Mouse (Mus musculus) midbrain, embryonic 16.5 days (tissue): ENCODE data around the gene Dusp14. TPM values are rescaled to one million over a fixed set of nuclear protein-coding genes. Genes with fewer than 3 reads are reported as not detected.

ENCODE experiments used
- ATAC-seq: fragments of 200-750 bp; cut with Nextera tagmentation; 2 replicates; pipeline ENCODE4 v1.8.0; 2017; ENCODE audit warnings: moderate TSS enrichment
- H3K27ac ChIP-seq: fragments of 300-500 bp; sonication (generic); 2 replicates; pipeline ENCODE4 v1.5.1; 2014; ENCODE audit warnings: mild to moderate bottlenecking, low read length, mixed read lengths
- H3K27me3 ChIP-seq: fragments of 300-500 bp; sonication (generic); 2 replicates; pipeline ENCODE4 v1.6.1; 2014; ENCODE audit warnings: low read depth, low read length, mixed read lengths; ENCODE audit not compliant: control insufficient read depth, insufficient read depth
- H3K36me3 ChIP-seq: fragments of 300-500 bp; sonication (generic); 2 replicates; pipeline ENCODE4 v1.6.1; 2014; ENCODE audit warnings: mild to moderate bottlenecking, low read length, moderate library complexity, mixed read lengths; ENCODE audit not compliant: control insufficient read depth, insufficient read depth
- H3K4me1 ChIP-seq: fragments of 300-500 bp; sonication (generic); 2 replicates; pipeline ENCODE4 v1.6.1; 2014; ENCODE audit warnings: mild to moderate bottlenecking, low read length, mixed read lengths; ENCODE audit not compliant: control insufficient read depth, insufficient read depth
- H3K4me2 ChIP-seq: fragments of 300-500 bp; sonication (generic); 2 replicates; pipeline ENCODE4 v1.6.1; 2014; ENCODE audit warnings: mild to moderate bottlenecking, low read length, mixed read lengths
- H3K4me3 ChIP-seq: fragments of 300-500 bp; sonication (generic); 2 replicates; pipeline ENCODE4 v1.5.1; 2014; ENCODE audit warnings: low read depth, mild to moderate bottlenecking, low read length, moderate library complexity, mixed read lengths
- H3K9ac ChIP-seq: fragments of 300-500 bp; sonication (generic); 2 replicates; pipeline ENCODE4 v1.6.1; 2014; ENCODE audit warnings: low read depth, low read length, mixed read lengths
- H3K9me3 ChIP-seq: fragments of 300-500 bp; sonication (generic); replicated peaks from 2 replicates; pipeline ENCODE4 v1.6.1; 2014; ENCODE audit warnings: mild to moderate bottlenecking, low read length, mixed read lengths; ENCODE audit not compliant: control insufficient read depth, poor library complexity, severe bottlenecking
- WGBS: fragments of 180-500 bp; shearing (Covaris S2); extraction: QIAGEN DNeasy Blood & Tissue Kit; methylation state at CpG from one replicate; pipeline ENCODE4 v1.1.7; 2014; 5-methylcytosine and 5-hydroxymethylcytosine counted together
- polyA plus RNA-seq: library from polyadenylated mRNA; unstranded; fragments of >200 nt; fragmentation: Nextera tagmentation; extraction: Ambion mirVana; gene quantifications from 2 replicates; pipeline ENCODE4 v1.2.1, GENCODE M21; 2015

Gene Dusp14
- polyA plus RNA-seq, 1 experiment from 2014 or later = 11.8 TPM

GRCm38 (mm10) chr11:84095084-84095483, 26.0 kb upstream of the Dusp14 start:
- WGBS = 79% methylated on average over 4 of the region's 4 CpGs
- Histone ChIP-seq H3K9me3 (no peaks in the 10 kb centered on the region), H3K4me3 (no peak overlapping the region), H3K9ac (no peak overlapping the region), H3K27ac (no peak overlapping the region), H3K27me3 (no peaks in the 10 kb centered on the region), H3K4me1 (no peaks in the 10 kb centered on the region), H3K4me2 (no peak overlapping the region), H3K36me3 (peaks cover 14% of the 10 kb centered on the region)
- ATAC-seq = no peak

DNA sequence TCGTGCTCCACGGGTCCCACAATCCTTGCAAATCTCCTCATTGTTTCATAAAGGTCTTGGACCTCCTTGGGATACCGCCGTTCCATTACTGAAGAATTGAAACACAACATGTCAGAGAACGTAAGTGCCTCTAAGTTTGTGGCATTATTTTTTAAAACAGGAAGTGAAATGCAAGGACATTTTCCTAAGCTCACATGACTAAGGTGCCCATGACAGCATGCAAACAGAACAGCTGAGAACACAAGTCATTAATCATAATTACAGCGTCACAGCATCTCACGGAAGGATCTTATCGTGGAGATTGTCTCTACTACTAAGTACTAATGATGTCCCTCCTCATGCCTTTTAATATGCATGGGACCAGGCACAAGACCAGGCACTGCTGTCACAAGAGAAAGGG, 21.5 kb upstream of the Dusp14 start:
- no peak overlapping the region for H3K27ac ChIP-seq
- no peaks in the 10 kb centered on the region for H3K4me1 ChIP-seq
- peaks cover 22% of the 10 kb centered on the region for H3K36me3 ChIP-seq
- H3K27me3 ChIP-seq = no peaks in the 10 kb centered on the region
- ATAC-seq = no peak
- no peak overlapping the region for H3K4me2 ChIP-seq
- H3K9ac ChIP-seq = no peak overlapping the region
- H3K9me3 ChIP-seq = no peaks in the 10 kb centered on the region
- H3K4me3 ChIP-seq = no peak overlapping the region
- 89% methylated on average over 8 of the region's 8 CpGs for WGBS

DNA sequence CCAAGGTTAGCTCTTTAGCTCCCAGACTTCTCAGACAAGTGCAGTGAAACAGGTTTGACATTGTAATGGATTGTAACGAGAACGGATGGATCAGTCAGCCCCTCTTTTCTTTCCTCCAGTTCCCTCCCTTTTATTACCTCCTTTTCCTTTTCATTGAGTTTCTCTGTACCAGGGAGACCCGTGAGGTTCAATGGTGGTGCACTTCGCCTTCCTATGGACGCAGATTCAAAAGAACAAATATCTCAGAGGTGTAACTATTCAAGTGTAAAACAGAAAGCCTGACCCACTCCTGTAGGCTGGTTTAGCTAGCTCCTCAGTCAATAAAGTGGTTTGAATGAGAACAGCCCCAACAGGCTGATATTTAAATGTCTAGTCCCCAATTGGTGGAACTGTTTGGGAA, 12.8 kb upstream of the Dusp14 start:
- 89% methylated on average over 5 of the region's 5 CpGs for WGBS
- Histone ChIP-seq H3K9me3 (no peaks in the 10 kb centered on the region), H3K4me2 (no peak overlapping the region), H3K4me3 (no peak overlapping the region), H3K27me3 (no peaks in the 10 kb centered on the region), H3K27ac (no peak overlapping the region), H3K36me3 (peaks cover 13% of the 10 kb centered on the region; the same call in 1 of the 2 replicates), H3K4me1 (no peaks in the 10 kb centered on the region), H3K9ac (no peak overlapping the region)
- ATAC-seq = no peak

- Histone ChIP-seq H3K4me2 (no peak overlapping the region), H3K4me3 (no peak overlapping the region), H3K27ac (no peak overlapping the region), H3K36me3 (peaks cover 8% of the 10 kb centered on the region; the same call in 1 of the 2 replicates), H3K9me3 (no peaks in the 10 kb centered on the region), H3K27me3 (no peaks in the 10 kb centered on the region), H3K4me1 (no peaks in the 10 kb centered on the region), H3K9ac (no peak overlapping the region)
- WGBS = 90% methylated on average over 3 of the region's 3 CpGs
- no peak for ATAC-seq
Measured at GRCm38 (mm10) chr11:84080327-84080726, 11.3 kb upstream of the Dusp14 start.

DNA sequence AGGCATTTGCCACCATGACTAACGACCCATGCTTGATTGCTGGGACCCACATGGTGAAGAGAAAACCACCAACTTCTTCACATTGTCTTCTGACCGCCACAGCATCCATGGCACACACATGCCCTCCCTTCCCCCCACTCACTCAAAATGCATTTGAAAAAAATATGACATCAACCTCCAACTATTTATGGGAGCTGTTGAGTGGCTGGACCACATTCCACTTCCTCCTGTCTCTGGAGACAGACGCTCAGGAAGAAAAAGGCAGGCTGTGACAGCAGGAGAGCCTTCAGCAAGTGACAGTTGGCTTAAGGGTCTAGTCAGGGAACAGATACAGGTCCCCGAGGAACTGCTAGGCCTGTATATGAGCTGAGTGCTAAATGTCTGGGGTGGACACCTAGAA, 10.8 kb upstream of the Dusp14 start:
- H3K9ac ChIP-seq = no peak overlapping the region
- peaks cover 8% of the 10 kb centered on the region; the same call in 1 of the 2 replicates for H3K36me3 ChIP-seq
- H3K27me3 ChIP-seq = no peaks in the 10 kb centered on the region
- no peak overlapping the region for H3K4me2 ChIP-seq
- no peaks in the 10 kb centered on the region for H3K9me3 ChIP-seq
- ATAC-seq = no peak
- H3K4me1 ChIP-seq = no peaks in the 10 kb centered on the region
- no peak overlapping the region for H3K4me3 ChIP-seq
- H3K27ac ChIP-seq = no peak overlapping the region
- 85% methylated on average over 4 of the region's 4 CpGs for WGBS

GRCm38 (mm10) chr11:84079361-84079760, 10.3 kb upstream of the Dusp14 start:
- Histone ChIP-seq H3K9ac (no peak overlapping the region), H3K4me3 (no peak overlapping the region), H3K4me2 (no peak overlapping the region), H3K36me3 (peaks cover 8% of the 10 kb centered on the region; the same call in 1 of the 2 replicates), H3K9me3 (no peaks in the 10 kb centered on the region), H3K27me3 (no peaks in the 10 kb centered on the region), H3K4me1 (no peaks in the 10 kb centered on the region), H3K27ac (no peak overlapping the region)
- WGBS = 93% methylated on average over 11 of the region's 11 CpGs
- ATAC-seq = no peak

DNA sequence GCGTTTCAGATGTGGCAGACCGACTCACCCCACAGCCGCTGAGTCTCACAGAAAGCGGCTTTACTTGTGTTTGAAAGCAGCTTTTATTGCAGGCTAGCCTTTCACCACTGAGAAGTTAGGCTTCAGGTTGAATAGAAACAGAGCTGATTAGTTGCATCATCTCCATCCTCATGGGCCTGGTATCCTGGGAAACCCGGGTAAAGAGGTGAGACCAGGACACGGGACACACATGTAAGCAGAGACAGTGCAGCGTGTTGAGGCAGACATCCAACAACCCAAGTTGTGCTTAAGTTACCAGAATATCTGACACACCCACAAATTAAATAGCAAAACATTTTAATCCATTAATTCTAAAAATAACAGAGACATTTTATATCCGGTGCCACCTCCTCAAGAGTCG, 9.5 kb upstream of the Dusp14 start:
- no peaks in the 10 kb centered on the region for H3K4me1 ChIP-seq
- no peak overlapping the region for H3K9ac ChIP-seq
- H3K27ac ChIP-seq = no peak overlapping the region
- H3K9me3 ChIP-seq = no peaks in the 10 kb centered on the region
- H3K27me3 ChIP-seq = no peaks in the 10 kb centered on the region
- WGBS = 84% methylated on average over 9 of the region's 9 CpGs
- no peak overlapping the region for H3K4me3 ChIP-seq
- ATAC-seq = no peak
- no peak overlapping the region for H3K4me2 ChIP-seq
- H3K36me3 ChIP-seq = peaks cover 8% of the 10 kb centered on the region; the same call in 1 of the 2 replicates

- ATAC-seq = no peak
- H3K4me2 ChIP-seq = no peak overlapping the region
- WGBS = 85% methylated on average over 2 of the region's 2 CpGs
Measured at GRCm38 (mm10) chr11:84077008-84077407, 7.9 kb upstream of the Dusp14 start.

GRCm38 (mm10) chr11:84073816-84074764, 5.0 kb upstream of the Dusp14 start:
- Histone ChIP-seq H3K9me3 (no peaks in the 10 kb centered on the region), H3K4me3 (no peak overlapping the region), H3K27me3 (peaks cover 9% of the 10 kb centered on the region), H3K36me3 (peaks cover 4% of the 10 kb centered on the region; the same call in 1 of the 2 replicates), H3K4me2 (no peak overlapping the region), H3K27ac (no peak overlapping the region), H3K9ac (no peak overlapping the region), H3K4me1 (no peaks in the 10 kb centered on the region)
- ATAC-seq = no peak
- WGBS = 79% methylated on average over 7 of the region's 7 CpGs

More at GRCm38 (mm10) chr11:84077008-84077407, 7.9 kb upstream of the Dusp14 start:
- Histone ChIP-seq H3K27me3 (no peaks in the 10 kb centered on the region), H3K9me3 (no peaks in the 10 kb centered on the region), H3K36me3 (peaks cover 4% of the 10 kb centered on the region; the same call in 1 of the 2 replicates), H3K4me3 (no peak overlapping the region), H3K4me1 (no peaks in the 10 kb centered on the region), H3K9ac (no peak overlapping the region), H3K27ac (no peak overlapping the region)
